Mouse (Mus musculus): ENCODE measurements around the gene Arhgap19. TPM values are rescaled to one million over a fixed set of nuclear protein-coding genes. Genes with fewer than 3 reads are reported as not detected.

Gene Arhgap19
- polyA plus RNA-seq, 1 experiment from 2014 or later = 14.2 TPM

DNA sequence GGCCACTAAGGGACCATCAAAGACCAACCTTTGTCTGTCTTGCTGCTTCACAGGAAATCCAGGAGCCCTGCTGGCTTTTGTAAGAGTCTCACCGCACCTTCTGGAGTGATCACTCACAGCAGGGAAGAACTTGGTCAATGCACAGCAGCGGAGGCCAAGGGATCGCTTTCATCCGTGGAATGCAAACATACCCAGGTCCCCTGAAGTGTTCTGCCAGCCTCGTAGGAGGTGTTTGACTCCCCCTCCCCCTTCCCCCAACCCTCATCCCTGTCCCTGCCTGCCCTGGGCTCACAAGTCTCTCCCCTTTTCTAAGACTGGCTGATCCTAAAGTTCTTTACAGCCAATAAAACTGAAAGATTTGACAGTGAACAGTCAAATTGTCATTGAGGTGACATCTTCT lies 19.6 kb upstream of the Arhgap19 start:
- WGBS = 21% methylated on average over 5 of the region's 5 CpGs
- no peaks in the 10 kb centered on the region for H3K9me3 ChIP-seq (ENCODE audit: control insufficient read depth, low read length)
- no peak overlapping the region for H3K4me3 ChIP-seq (ENCODE audit: control insufficient read depth in 1 of 2, insufficient read depth in 1 of 2, low read depth in 1 of 2, low read length in 2 of 2)
- no peak overlapping the region for H3K9ac ChIP-seq (ENCODE audit: low read length)
- no peaks in the 10 kb centered on the region for H3K27me3 ChIP-seq (ENCODE audit: control insufficient read depth, insufficient read depth, low read length)
- ATAC-seq (ENCODE audit: insufficient number of reproducible peaks, insufficient read depth, low FRiP score, low read depth) = no peak
- H3K27ac ChIP-seq (replicated peaks in 1 of 2; ENCODE audit: control insufficient read depth in 1 of 2, insufficient read depth in 1 of 2, low read depth in 2 of 2, low read length in 2 of 2) = no peak overlapping the region
- H3K36me3 ChIP-seq (ENCODE audit: control insufficient read depth, insufficient read depth, low read length) = no peaks in the 10 kb centered on the region
- peaks cover 5 to 9% of the 10 kb centered on the region in 2 experiments; a peak in 3 of 4 replicates for H3K4me1 ChIP-seq (ENCODE audit: control insufficient read depth in 2 of 2, insufficient read depth in 2 of 2, low read length in 2 of 2)
- no peak overlapping the region for H3K4me2 ChIP-seq (ENCODE audit: low read length)

GRCm38 (mm10) chr19:41818749-41819148 lies 16.9 kb upstream of the Arhgap19 start:
- peaks cover 5 to 9% of the 10 kb centered on the region in 2 experiments; a peak in 3 of 4 replicates for H3K4me1 ChIP-seq (ENCODE audit: control insufficient read depth in 2 of 2, insufficient read depth in 2 of 2, low read length in 2 of 2)
- H3K4me3 ChIP-seq (ENCODE audit: control insufficient read depth in 1 of 2, insufficient read depth in 1 of 2, low read depth in 1 of 2, low read length in 2 of 2) = no peak overlapping the region
- H3K9me3 ChIP-seq (ENCODE audit: control insufficient read depth, low read length) = no peaks in the 10 kb centered on the region
- H3K4me2 ChIP-seq (ENCODE audit: low read length) = no peak overlapping the region
- no peak overlapping the region for H3K9ac ChIP-seq (ENCODE audit: low read length)
- no peaks in the 10 kb centered on the region for H3K36me3 ChIP-seq (ENCODE audit: control insufficient read depth, insufficient read depth, low read length)
- no peak overlapping the region for H3K27ac ChIP-seq (replicated peaks in 1 of 2; ENCODE audit: control insufficient read depth in 1 of 2, insufficient read depth in 1 of 2, low read depth in 2 of 2, low read length in 2 of 2)
- no peaks in the 10 kb centered on the region for H3K27me3 ChIP-seq (ENCODE audit: control insufficient read depth, insufficient read depth, low read length)
- ATAC-seq (ENCODE audit: insufficient number of reproducible peaks, insufficient read depth, low FRiP score, low read depth) = no peak
- 88% methylated on average over 4 of the region's 4 CpGs for WGBS

DNA sequence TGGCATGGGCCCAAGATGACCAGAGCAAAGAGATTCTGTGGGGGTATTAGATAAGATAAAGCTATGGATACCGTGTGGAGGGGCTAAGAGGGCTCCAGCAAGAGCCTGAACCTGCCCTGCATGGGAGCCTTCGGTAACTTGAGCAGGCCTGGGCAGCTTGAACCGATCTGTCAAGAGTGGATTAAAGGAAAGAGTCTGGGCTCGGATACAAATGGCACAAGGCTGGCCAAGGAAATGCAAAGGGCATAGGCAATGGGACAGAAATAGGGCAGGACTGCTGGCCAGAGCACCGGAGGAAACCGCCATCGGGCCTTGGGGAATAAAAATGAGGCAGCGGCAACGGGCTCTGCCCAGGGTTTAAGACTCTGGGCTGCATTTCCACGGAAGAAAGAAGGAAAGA lies 15.5 kb upstream of the Arhgap19 start:
- Histone ChIP-seq H3K27ac (replicated peaks in 1 of 2; ENCODE audit: control insufficient read depth in 1 of 2, insufficient read depth in 1 of 2, low read depth in 2 of 2, low read length in 2 of 2) (peak overlapping the region in 1 of 2 experiments; percentile 41; a peak in 1 of 4 replicates), H3K27me3 (ENCODE audit: control insufficient read depth, insufficient read depth, low read length) (no peaks in the 10 kb centered on the region), H3K9me3 (ENCODE audit: control insufficient read depth, low read length) (no peaks in the 10 kb centered on the region), H3K4me1 (ENCODE audit: control insufficient read depth in 2 of 2, insufficient read depth in 2 of 2, low read length in 2 of 2) (peaks cover 5 to 9% of the 10 kb centered on the region in 2 experiments; a peak in 3 of 4 replicates), H3K36me3 (ENCODE audit: control insufficient read depth, insufficient read depth, low read length) (no peaks in the 10 kb centered on the region), H3K4me3 (ENCODE audit: control insufficient read depth in 1 of 2, insufficient read depth in 1 of 2, low read depth in 1 of 2, low read length in 2 of 2) (no peak overlapping the region), H3K4me2 (ENCODE audit: low read length) (no peak overlapping the region), H3K9ac (ENCODE audit: low read length) (no peak overlapping the region)
- 27% methylated on average over 10 of the region's 10 CpGs for WGBS
- no peak; the same call in 1 of the 2 replicates for ATAC-seq (ENCODE audit: insufficient number of reproducible peaks, insufficient read depth, low FRiP score, low read depth)

GRCm38 (mm10) chr19:41816915-41817314 lies 15.1 kb upstream of the Arhgap19 start:
- no peaks in the 10 kb centered on the region for H3K36me3 ChIP-seq (ENCODE audit: control insufficient read depth, insufficient read depth, low read length)
- no peak overlapping the region for H3K4me3 ChIP-seq (ENCODE audit: control insufficient read depth in 1 of 2, insufficient read depth in 1 of 2, low read depth in 1 of 2, low read length in 2 of 2)
- WGBS = 41% methylated on average over 5 of the region's 5 CpGs
- H3K27ac ChIP-seq (replicated peaks in 1 of 2; ENCODE audit: control insufficient read depth in 1 of 2, insufficient read depth in 1 of 2, low read depth in 2 of 2, low read length in 2 of 2) = peak overlapping the region in 1 of 2 experiments; percentile 41; a peak in 1 of 4 replicates
- no peak for ATAC-seq (ENCODE audit: insufficient number of reproducible peaks, insufficient read depth, low FRiP score, low read depth)
- H3K27me3 ChIP-seq (ENCODE audit: control insufficient read depth, insufficient read depth, low read length) = no peaks in the 10 kb centered on the region
- H3K9me3 ChIP-seq (ENCODE audit: control insufficient read depth, low read length) = no peaks in the 10 kb centered on the region
- H3K4me1 ChIP-seq (ENCODE audit: control insufficient read depth in 2 of 2, insufficient read depth in 2 of 2, low read length in 2 of 2) = peaks cover 5 to 9% of the 10 kb centered on the region in 2 experiments; a peak in 3 of 4 replicates
- no peak overlapping the region for H3K9ac ChIP-seq (ENCODE audit: low read length)
- no peak overlapping the region for H3K4me2 ChIP-seq (ENCODE audit: low read length)

DNA sequence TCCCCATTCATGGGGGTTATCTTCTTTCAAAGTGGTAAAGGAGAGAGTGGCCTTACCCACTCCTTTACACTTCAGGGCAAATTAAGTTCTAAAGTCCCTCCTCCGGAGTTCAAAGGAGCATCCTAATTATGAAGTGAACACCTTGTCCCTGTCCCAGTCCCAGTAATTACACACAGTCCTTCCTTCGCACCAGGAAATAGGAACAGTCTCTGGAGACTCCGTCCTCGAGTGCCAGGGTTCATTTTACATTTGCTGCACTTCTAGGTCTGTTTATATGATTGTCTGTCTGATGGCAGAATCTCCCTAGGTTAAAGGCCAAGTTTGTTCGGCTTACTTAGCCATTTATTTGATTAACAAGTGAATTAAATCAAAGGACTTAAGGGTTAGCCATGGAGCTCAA lies 14.6 kb upstream of the Arhgap19 start:
- Histone ChIP-seq H3K27me3 (ENCODE audit: control insufficient read depth, insufficient read depth, low read length) (no peaks in the 10 kb centered on the region), H3K9me3 (ENCODE audit: control insufficient read depth, low read length) (no peaks in the 10 kb centered on the region), H3K9ac (ENCODE audit: low read length) (no peak overlapping the region), H3K27ac (replicated peaks in 1 of 2; ENCODE audit: control insufficient read depth in 1 of 2, insufficient read depth in 1 of 2, low read depth in 2 of 2, low read length in 2 of 2) (no peak overlapping the region), H3K4me2 (ENCODE audit: low read length) (no peak overlapping the region), H3K4me3 (ENCODE audit: control insufficient read depth in 1 of 2, insufficient read depth in 1 of 2, low read depth in 1 of 2, low read length in 2 of 2) (no peak overlapping the region), H3K4me1 (ENCODE audit: control insufficient read depth in 2 of 2, insufficient read depth in 2 of 2, low read length in 2 of 2) (peaks cover 5 to 9% of the 10 kb centered on the region in 2 experiments; a peak in 3 of 4 replicates), H3K36me3 (ENCODE audit: control insufficient read depth, insufficient read depth, low read length) (no peaks in the 10 kb centered on the region)
- 74% methylated on average over 5 of the region's 5 CpGs for WGBS
- ATAC-seq (ENCODE audit: insufficient number of reproducible peaks, insufficient read depth, low FRiP score, low read depth) = no peak

DNA sequence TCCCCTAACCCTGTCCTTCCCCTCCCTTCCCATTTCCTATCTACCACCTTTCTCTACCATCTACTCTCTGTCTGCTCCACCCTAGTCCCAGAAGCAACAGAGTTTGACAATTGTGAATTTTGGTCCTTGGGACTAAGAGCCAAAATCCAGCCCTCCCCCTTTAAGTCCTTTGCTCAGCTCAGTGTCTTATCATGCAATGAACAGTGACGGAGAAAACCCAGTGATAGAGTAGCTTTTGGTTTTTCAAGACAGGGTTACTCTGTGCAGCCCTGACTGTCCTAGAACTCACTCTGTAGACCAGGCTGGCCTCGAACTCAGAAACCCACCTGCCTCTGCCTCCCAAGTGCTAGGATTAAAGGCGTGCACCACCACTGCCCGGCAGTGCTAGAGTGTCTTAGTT lies 11.5 kb upstream of the Arhgap19 start:
- Histone ChIP-seq H3K36me3 (ENCODE audit: control insufficient read depth, insufficient read depth, low read length) (no peaks in the 10 kb centered on the region), H3K9ac (ENCODE audit: low read length) (no peak overlapping the region), H3K9me3 (ENCODE audit: control insufficient read depth, low read length) (no peaks in the 10 kb centered on the region), H3K27me3 (ENCODE audit: control insufficient read depth, insufficient read depth, low read length) (no peaks in the 10 kb centered on the region), H3K4me1 (ENCODE audit: control insufficient read depth in 2 of 2, insufficient read depth in 2 of 2, low read length in 2 of 2) (peaks cover 5 to 9% of the 10 kb centered on the region in 2 experiments; a peak in 3 of 4 replicates), H3K4me3 (ENCODE audit: control insufficient read depth in 1 of 2, insufficient read depth in 1 of 2, low read depth in 1 of 2, low read length in 2 of 2) (no peak overlapping the region), H3K4me2 (ENCODE audit: low read length) (no peak overlapping the region), H3K27ac (replicated peaks in 1 of 2; ENCODE audit: control insufficient read depth in 1 of 2, insufficient read depth in 1 of 2, low read depth in 2 of 2, low read length in 2 of 2) (no peak overlapping the region)
- 83% methylated on average over 4 of the region's 4 CpGs for WGBS
- no peak for ATAC-seq (ENCODE audit: insufficient number of reproducible peaks, insufficient read depth, low FRiP score, low read depth)

DNA sequence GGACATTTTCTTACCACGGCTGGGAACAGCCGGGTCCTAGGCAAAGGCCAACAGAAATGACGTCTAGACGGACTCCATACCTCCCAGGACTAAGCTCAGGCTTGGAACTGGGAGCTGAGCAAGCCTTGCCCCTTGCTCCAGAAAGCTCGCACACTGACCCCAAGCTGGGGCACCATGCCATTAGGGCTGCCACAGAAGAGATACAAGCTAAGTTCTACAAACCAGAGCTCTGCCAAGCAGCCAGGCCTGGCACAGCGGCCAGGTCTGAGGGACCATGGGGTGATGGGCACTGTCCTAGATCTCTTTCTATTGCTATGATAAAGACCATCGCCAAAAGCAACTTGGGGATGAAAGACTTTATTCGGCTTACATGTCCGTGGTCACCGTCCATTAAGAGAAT lies 10.7 kb upstream of the Arhgap19 start:
- no peak overlapping the region for H3K4me2 ChIP-seq (ENCODE audit: low read length)
- no peaks in the 10 kb centered on the region for H3K36me3 ChIP-seq (ENCODE audit: control insufficient read depth, insufficient read depth, low read length)
- no peak for ATAC-seq (ENCODE audit: insufficient number of reproducible peaks, insufficient read depth, low FRiP score, low read depth)
- peaks cover 5 to 7% of the 10 kb centered on the region in 2 experiments; a peak in 3 of 4 replicates for H3K4me1 ChIP-seq (ENCODE audit: control insufficient read depth in 2 of 2, insufficient read depth in 2 of 2, low read length in 2 of 2)
- WGBS = 90% methylated on average over 10 of the region's 10 CpGs
- H3K9ac ChIP-seq (ENCODE audit: low read length) = no peak overlapping the region
- no peaks in the 10 kb centered on the region for H3K9me3 ChIP-seq (ENCODE audit: control insufficient read depth, low read length)
- no peak overlapping the region for H3K4me3 ChIP-seq (ENCODE audit: control insufficient read depth in 1 of 2, insufficient read depth in 1 of 2, low read depth in 1 of 2, low read length in 2 of 2)
- H3K27ac ChIP-seq (replicated peaks in 1 of 2; ENCODE audit: control insufficient read depth in 1 of 2, insufficient read depth in 1 of 2, low read depth in 2 of 2, low read length in 2 of 2) = no peak overlapping the region
- H3K27me3 ChIP-seq (ENCODE audit: control insufficient read depth, insufficient read depth, low read length) = no peaks in the 10 kb centered on the region

- H3K27me3 ChIP-seq (ENCODE audit: control insufficient read depth, insufficient read depth, low read length) = no peaks in the 10 kb centered on the region
- H3K9me3 ChIP-seq (ENCODE audit: control insufficient read depth, low read length) = peaks cover 5% of the 10 kb centered on the region; the same call in 1 of the 2 replicates
- ATAC-seq (ENCODE audit: insufficient number of reproducible peaks, insufficient read depth, low FRiP score, low read depth) = no peak
- no peaks in the 10 kb centered on the region for H3K36me3 ChIP-seq (ENCODE audit: control insufficient read depth, insufficient read depth, low read length)
- no peak overlapping the region for H3K27ac ChIP-seq (replicated peaks in 1 of 2; ENCODE audit: control insufficient read depth in 1 of 2, insufficient read depth in 1 of 2, low read depth in 2 of 2, low read length in 2 of 2)
- H3K9ac ChIP-seq (ENCODE audit: low read length) = no peak overlapping the region
- H3K4me2 ChIP-seq (ENCODE audit: low read length) = no peak overlapping the region
- 88% methylated on average over 5 of the region's 5 CpGs for WGBS
- no peaks in the 10 kb centered on the region for H3K4me1 ChIP-seq (ENCODE audit: control insufficient read depth in 2 of 2, insufficient read depth in 2 of 2, low read length in 2 of 2)
- no peak overlapping the region for H3K4me3 ChIP-seq (ENCODE audit: control insufficient read depth in 1 of 2, insufficient read depth in 1 of 2, low read depth in 1 of 2, low read length in 2 of 2)
Measured at GRCm38 (mm10) chr19:41810074-41810473, 8.2 kb upstream of the Arhgap19 start.
